Mouse (Mus musculus) right cerebral cortex, postnatal 4 days (tissue): ENCODE measurements around the gene Iqce.
A peak's percentile ranks its signal among the peaks of the same experiment; 100 is the strongest.

ENCODE experiments used
- DNase-seq: peaks from one replicate; pipeline ENCODE4 v3.0.0-alpha.2; 2022

Iqce gene

GRCm38 (mm10) chr5:140661427-140661826 lies 40.8 kb downstream of the Iqce start:
- no peak for DNase-seq

GRCm38 (mm10) chr5:140660398-140660797 lies 41.8 kb downstream of the Iqce start:
- DNase-seq: no peak

GRCm38 (mm10) chr5:140659607-140660272 lies 42.4 kb downstream of the Iqce start:
- peak; percentile 52 for DNase-seq

- no peak for DNase-seq
Measured at GRCm38 (mm10) chr5:140654096-140654845, 47.9 kb downstream of the Iqce start.

- DNase-seq: no peak
Measured at GRCm38 (mm10) chr5:140652587-140652986, 49.6 kb downstream of the Iqce start.

- no peak for DNase-seq
Measured at GRCm38 (mm10) chr5:140651231-140651630, 50.9 kb downstream of the Iqce start.

- no peak for DNase-seq
Measured at GRCm38 (mm10) chr5:140649881-140650414, 52.2 kb downstream of the Iqce start.

GRCm38 (mm10) chr5:140649101-140649667 lies 53.0 kb downstream of the Iqce start:
- peak; percentile 98 for DNase-seq

GRCm38 (mm10) chr5:140648519-140649100 lies 53.6 kb downstream of the Iqce start, which contains the start of gene Ttyh3:
TSS of gene Ttyh3 (minus strand) at chr5:140649031.
- no peak for DNase-seq

- DNase-seq: peak; percentile 79
Measured at GRCm38 (mm10) chr5:140647821-140648518, 54.2 kb downstream of the Iqce start.

- DNase-seq: no peak
Measured at GRCm38 (mm10) chr5:140647031-140647760, 55.0 kb downstream of the Iqce start.

- DNase-seq: no peak
Measured at GRCm38 (mm10) chr5:140646171-140646570, 56.0 kb downstream of the Iqce start.

GRCm38 (mm10) chr5:140645454-140645853 lies 56.7 kb downstream of the Iqce start:
- DNase-seq: no peak

GRCm38 (mm10) chr5:140644702-140645201 lies 57.4 kb downstream of the Iqce start:
- DNase-seq: no peak

GRCm38 (mm10) chr5:140644263-140644662 lies 57.9 kb downstream of the Iqce start:
- no peak for DNase-seq

- peak; percentile 6 for DNase-seq
Measured at GRCm38 (mm10) chr5:140642076-140642475, 60.1 kb downstream of the Iqce start.

- peak; percentile 18 for DNase-seq
Measured at GRCm38 (mm10) chr5:140641254-140641928, 60.8 kb downstream of the Iqce start.

GRCm38 (mm10) chr5:140640812-140641211 lies 61.4 kb downstream of the Iqce start:
- no peak for DNase-seq

GRCm38 (mm10) chr5:140639871-140640270 lies 62.3 kb downstream of the Iqce start:
- DNase-seq: peak; percentile 22

GRCm38 (mm10) chr5:140639312-140639711 lies 62.9 kb downstream of the Iqce start:
- no peak for DNase-seq

- no peak for DNase-seq
Measured at GRCm38 (mm10) chr5:140638484-140638883, 63.7 kb downstream of the Iqce start.
